Mouse (Mus musculus) brain, embryonic 14.5 days (tissue): Measurements from ENCODE around the gene Alkal2.

ENCODE experiments used
- CTCF ChIP-seq: fragments of 200-500 bp; IDR thresholded peaks from 2 replicates; pipeline ENCODE4 v1.5.1; 2012; ENCODE audit warnings: inconsistent platforms, mild to moderate bottlenecking, moderate library complexity, borderline replicate concordance; ENCODE audit not compliant: insufficient read depth, insufficient read length; ENCODE audit errors: extremely low read depth
- POLR2A ChIP-seq: fragments of 200-500 bp; IDR thresholded peaks from 2 replicates; pipeline ENCODE4 v1.6.1; 2012; ENCODE audit warnings: mild to moderate bottlenecking, inconsistent platforms, borderline replicate concordance; ENCODE audit not compliant: poor library complexity, insufficient read depth, insufficient read length, severe bottlenecking; ENCODE audit errors: extremely low read depth

DNA sequence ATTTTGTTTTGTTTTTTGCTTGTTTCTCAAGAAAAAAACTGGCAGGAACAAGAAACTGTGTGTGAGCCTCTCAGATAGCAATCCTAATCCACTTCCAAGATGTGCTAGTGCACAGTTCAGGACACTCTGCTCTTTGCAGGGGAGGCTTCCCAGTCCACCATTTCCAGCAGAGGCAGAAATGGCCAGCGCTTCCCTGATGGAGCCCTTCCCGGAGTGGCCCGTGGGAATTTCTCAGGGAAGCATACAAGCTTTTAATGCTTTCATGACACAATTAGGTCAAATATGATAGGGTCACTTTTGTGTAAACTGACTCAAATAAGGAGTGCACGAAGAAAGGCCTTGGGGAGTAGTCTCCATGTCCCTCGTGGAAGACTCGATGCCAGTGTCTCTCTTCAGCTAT, 1.8 kb downstream of the Alkal2 start:
- TF ChIP-seq CTCF (no peak), POLR2A (no peak)
